Mouse (Mus musculus) CH12.LX (cell line): ENCODE data around the gene Atg2b. TPM values are rescaled to one million over a fixed set of nuclear protein-coding genes. Genes with fewer than 3 reads are reported as not detected.

Source experiments
- DNase-seq: peaks from one replicate; pipeline ENCODE4 v3.0.0-alpha.2; 2013; ENCODE audit errors: extremely low read depth
- H3K27ac ChIP-seq: 2 replicates; pipeline ENCODE4 v1.5.1; 2012; ENCODE audit warnings: low read depth, mild to moderate bottlenecking, control low read depth, moderate library complexity; ENCODE audit not compliant: insufficient read depth
- H3K27me3 ChIP-seq: replicated peaks from 2 replicates; pipeline ENCODE3; 2012; ENCODE audit warnings: inconsistent platforms
- H3K36me3 ChIP-seq, 2 experiments: replicated peaks in 1 of 2; 2 replicates each; pipeline versions ENCODE3 to v1.6.1; 2012; ENCODE audit warnings: inconsistent platforms in 1 of 2, low read length in 1 of 2, mild to moderate bottlenecking in 1 of 2, mixed read lengths in 1 of 2, moderate library complexity in 1 of 2; ENCODE audit not compliant: control insufficient read depth in 1 of 2, insufficient read depth in 1 of 2
- H3K4me1 ChIP-seq, 2 experiments: 2 replicates each; pipeline ENCODE4 v1.6.1; 2012; ENCODE audit warnings: inconsistent platforms in 1 of 2, moderate library complexity in 1 of 2; ENCODE audit not compliant: insufficient read depth in 2 of 2, control insufficient read depth in 1 of 2
- H3K4me2 ChIP-seq: 2 replicates; pipeline ENCODE4 v1.6.1; 2012; ENCODE audit warnings: low read depth, mild to moderate bottlenecking, control low read depth; ENCODE audit not compliant: poor library complexity, insufficient read depth, severe bottlenecking
- H3K4me3 ChIP-seq, 3 experiments: fragments of 150-350 bp in 1 of 3; sonication (generic) in 1 of 3; replicated peaks in 1 of 3; 2 replicates each; pipeline versions ENCODE3 to v1.5.1; 2011 to 2012; ENCODE audit warnings: low read depth in 2 of 3, low read length in 2 of 3, mild to moderate bottlenecking in 2 of 3, moderate library complexity in 2 of 3, control low read depth in 1 of 3, improper control_type of control experiment in 1 of 3, inconsistent platforms in 1 of 3, mixed read lengths in 1 of 3; ENCODE audit not compliant: poor library complexity in 1 of 3
- H3K79me2 ChIP-seq: replicated peaks from 2 replicates; pipeline ENCODE4 v1.6.1; 2012; ENCODE audit warnings: mild to moderate bottlenecking, moderate library complexity; ENCODE audit not compliant: control insufficient read depth, poor library complexity, insufficient read depth, severe bottlenecking; ENCODE audit errors: extremely low read depth
- H3K9ac ChIP-seq: 2 replicates; pipeline ENCODE4 v1.6.1; 2012; ENCODE audit warnings: low read depth, mild to moderate bottlenecking, control low read depth, moderate library complexity; ENCODE audit not compliant: insufficient read depth
- H3K9me3 ChIP-seq: replicated peaks from 2 replicates; pipeline ENCODE3; 2012; ENCODE audit warnings: low read length, inconsistent platforms, mixed read lengths
- BHLHE40 ChIP-seq: IDR thresholded peaks from 2 replicates; pipeline ENCODE4 v1.6.1; 2011; ENCODE audit warnings: mild to moderate bottlenecking, low read depth, low read length, improper control_type of control experiment
- CHD1 ChIP-seq: IDR thresholded peaks from 2 replicates; pipeline ENCODE4 v1.6.1; 2012; ENCODE audit warnings: low read depth, low read length, improper control_type of control experiment, inconsistent platforms
- CTCF ChIP-seq, 2 experiments: IDR thresholded peaks in 1 of 2; conservative IDR thresholded peaks in 1 of 2; 2 replicates each; pipeline ENCODE4 v1.5.1; 2011 to 2012; ENCODE audit warnings: low read depth in 2 of 2, low read length in 2 of 2, improper control_type of control experiment in 1 of 2, inconsistent platforms in 1 of 2, mild to moderate bottlenecking in 1 of 2, moderate library complexity in 1 of 2
- ELF1 ChIP-seq: IDR thresholded peaks from 2 replicates; pipeline ENCODE4 v1.6.1; 2014; ENCODE audit warnings: low read depth, mild to moderate bottlenecking, inconsistent platforms, low read length, improper control_type of control experiment
- ETS1 ChIP-seq: conservative IDR thresholded peaks from 2 replicates; pipeline ENCODE4 v1.6.1; 2012; ENCODE audit warnings: low read depth, mild to moderate bottlenecking, inconsistent platforms, low read length, improper control_type of control experiment, moderate library complexity
- GABPA ChIP-seq: IDR thresholded peaks from 2 replicates; pipeline ENCODE4 v1.6.1; 2012; ENCODE audit warnings: low read depth, low read length, improper control_type of control experiment, inconsistent platforms; ENCODE audit not compliant: insufficient replicate concordance
- HCFC1 ChIP-seq: IDR thresholded peaks from 2 replicates; pipeline ENCODE4 v1.6.1; 2012; ENCODE audit warnings: low read depth, mild to moderate bottlenecking, inconsistent platforms, low read length, improper control_type of control experiment
- JUN ChIP-seq: IDR thresholded peaks from 2 replicates; pipeline ENCODE4 v1.6.1; 2011; ENCODE audit warnings: low read depth, mild to moderate bottlenecking, low read length, improper control_type of control experiment, moderate library complexity; ENCODE audit not compliant: insufficient read depth
- JUND ChIP-seq: conservative IDR thresholded peaks from 2 replicates; pipeline ENCODE4 v1.6.1; 2011; ENCODE audit warnings: low read depth, low read length, improper control_type of control experiment
- MAX ChIP-seq: IDR thresholded peaks from 2 replicates; pipeline ENCODE4 v1.6.1; 2011; ENCODE audit warnings: low read length, improper control_type of control experiment
- MAZ ChIP-seq: IDR thresholded peaks from 2 replicates; pipeline ENCODE4 v1.6.1; 2012; ENCODE audit warnings: low read depth, mild to moderate bottlenecking, inconsistent platforms, low read length, improper control_type of control experiment, moderate library complexity
- MXI1 ChIP-seq: IDR thresholded peaks from 2 replicates; pipeline ENCODE4 v1.6.1; 2011; ENCODE audit warnings: mild to moderate bottlenecking, low read depth, low read length, improper control_type of control experiment
- MYC ChIP-seq: IDR thresholded peaks from 2 replicates; pipeline ENCODE4 v1.6.1; 2011; ENCODE audit warnings: low read depth, mild to moderate bottlenecking, improper control_type of control experiment, low read length
- NELFE ChIP-seq: IDR thresholded peaks from 2 replicates; pipeline ENCODE4 v1.6.1; 2011; ENCODE audit warnings: low read depth, low read length, improper control_type of control experiment
- RCOR1 ChIP-seq: conservative IDR thresholded peaks from 2 replicates; pipeline ENCODE4 v1.6.1; 2012; ENCODE audit warnings: low read depth, mild to moderate bottlenecking, inconsistent platforms, low read length, improper control_type of control experiment
- SIN3A ChIP-seq: IDR thresholded peaks from 2 replicates; pipeline ENCODE4 v1.6.1; 2012; ENCODE audit warnings: low read length, improper control_type of control experiment, inconsistent platforms
- SMC3 ChIP-seq: IDR thresholded peaks from 2 replicates; pipeline ENCODE4 v1.6.1; 2011; ENCODE audit warnings: low read depth, low read length, improper control_type of control experiment
- TCF12 ChIP-seq: IDR thresholded peaks from 2 replicates; pipeline ENCODE4 v1.6.1; 2014; ENCODE audit warnings: low read depth, mild to moderate bottlenecking, inconsistent platforms, low read length, improper control_type of control experiment
- UBTF ChIP-seq: IDR thresholded peaks from 2 replicates; pipeline ENCODE4 v1.6.1; 2012; ENCODE audit warnings: low read depth, mild to moderate bottlenecking, inconsistent platforms, low read length, improper control_type of control experiment, moderate library complexity
- USF2 ChIP-seq: conservative IDR thresholded peaks from 2 replicates; pipeline ENCODE4 v1.6.1; 2011; ENCODE audit warnings: low read depth, low read length, improper control_type of control experiment
- ZC3H11A ChIP-seq: IDR thresholded peaks from 2 replicates; pipeline ENCODE4 v1.6.1; 2012; ENCODE audit warnings: low read depth, mild to moderate bottlenecking, inconsistent platforms, low read length, improper control_type of control experiment
- ZKSCAN1 ChIP-seq: IDR thresholded peaks from 2 replicates; pipeline ENCODE4 v1.6.1; 2012; ENCODE audit warnings: low read depth, inconsistent platforms, low read length, improper control_type of control experiment, borderline replicate concordance
- ZMIZ1 ChIP-seq: IDR thresholded peaks from 2 replicates; pipeline ENCODE4 v1.6.1; 2012; ENCODE audit warnings: low read depth, mild to moderate bottlenecking, inconsistent platforms, low read length, improper control_type of control experiment
- ZNF384 ChIP-seq: IDR thresholded peaks from 2 replicates; pipeline ENCODE4 v1.6.1; 2012; ENCODE audit warnings: low read depth, low read length, improper control_type of control experiment, inconsistent platforms
- dilution Hi-C: fragments of 300-500 bp; cut with MboI; formaldehyde crosslinking; loops from 2 replicates; pipeline ENCODE4 v1.14.3; 2020; ENCODE audit warnings: low sequenced_read_pairs; ENCODE audit not compliant: extremely low pct_unique_long_range_greater_than_20kb, extremely low pct_ligation_motif_present
- in situ Hi-C: fragments of 300-500 bp; cut with MboI; formaldehyde crosslinking; loops from 3 replicates; pipeline ENCODE4 v1.14.3; 2019; ENCODE audit warnings: low sequenced_read_pairs, low pct_ligation_motif_present, low pct_unique_long_range_greater_than_20kb, mixed read lengths
- polyA plus RNA-seq: library from polyadenylated mRNA; unstranded; fragments of >175 nt; gene quantifications from 2 replicates; pipeline ENCODE4 v1.2.1, GENCODE M21; 2012; ENCODE audit warnings: low read depth; ENCODE audit not compliant: insufficient read length
- total RNA-seq, 2 experiments: library from RNA; depleted of rRNA; stranded (reverse); fragments of 300-350 nt in 1 of 2; fragments of >200 nt in 1 of 2; gene quantifications; 2 replicates each; pipeline ENCODE4 v1.2.3; 2012 to 2014

Gene Atg2b
- total and polyA plus RNA-seq, 3 experiments, result 26.9 to 28.5 (median 28.4) TPM

DNA sequence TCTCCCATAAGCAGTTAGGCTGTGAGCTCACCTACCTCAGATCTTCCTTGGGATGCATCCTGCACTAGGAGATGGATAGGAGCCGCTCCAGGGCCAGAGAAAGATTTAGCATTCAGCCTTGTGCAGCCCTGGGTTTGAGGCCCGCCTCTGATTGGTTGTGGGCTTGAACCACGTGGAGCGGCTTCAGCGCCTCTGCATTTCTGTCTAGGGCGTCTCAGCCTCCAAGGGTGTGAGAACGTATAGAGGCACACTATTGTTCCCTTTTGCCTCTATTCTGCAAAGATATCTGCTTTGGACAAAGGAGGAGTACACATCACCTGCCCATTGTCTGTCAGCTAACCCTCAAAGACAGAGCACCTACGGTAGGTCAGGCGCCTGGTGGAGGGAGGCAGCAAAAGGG, 102.5 kb downstream of the Atg2b start:
- Histone ChIP-seq H3K9me3 (no peaks in the 10 kb centered on the region), H3K27ac (no peak overlapping the region), H3K4me2 (no peak overlapping the region), H3K36me3 (no peaks in the 10 kb centered on the region), H3K4me3 (no peak overlapping the region), H3K27me3 (peaks cover 13% of the 10 kb centered on the region), H3K79me2 (no peaks in the 10 kb centered on the region), H3K9ac (no peak overlapping the region), H3K4me1 (peaks cover 0 to 22% of the 10 kb centered on the region in 2 experiments; a peak in 2 of 4 replicates)
- no peak for TF ChIP-seq ZNF384
- no peak for TF ChIP-seq MYC
- no peak for TF ChIP-seq ZC3H11A
- dilution Hi-C loops, result no loop called here
- no peak for DNase-seq
- in situ Hi-C loops, result loop anchor here (5.0 kb wide), 1 partner anchor 85 kb away; no protein-coding TSS in a partner anchor

DNA sequence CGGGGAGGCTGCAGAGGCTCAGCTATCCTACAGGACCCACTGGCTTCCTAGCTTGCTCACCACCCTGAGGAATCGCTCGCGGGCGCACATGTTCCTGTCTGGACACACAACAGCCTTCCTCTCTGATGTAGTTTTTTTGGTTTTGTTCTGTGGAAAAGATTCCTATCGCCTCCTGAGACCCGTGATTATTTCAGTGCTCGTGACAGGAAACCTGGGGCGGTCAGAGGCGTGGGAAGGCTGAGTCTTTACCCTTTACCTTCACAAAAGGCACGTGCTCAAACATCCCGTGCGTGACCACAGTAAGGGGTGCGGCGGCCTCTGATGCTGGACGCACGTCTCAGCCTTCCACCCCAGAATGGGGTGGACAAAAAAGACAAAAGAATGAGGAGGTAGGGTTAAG, 104.5 kb downstream of the Atg2b start:
- H3K4me3 ChIP-seq, result no peak overlapping the region
- no peaks in the 10 kb centered on the region for H3K9me3 ChIP-seq
- H3K79me2 ChIP-seq, result no peaks in the 10 kb centered on the region
- no peak overlapping the region for H3K27ac ChIP-seq
- TF ChIP-seq CHD1, result no peak
- TF ChIP-seq CTCF (conservative IDR thresholded peaks at IDR 0.05 in 1 of 2, IDR thresholded peaks at IDR 0.05 in 1 of 2; ENCODE audit: low read depth in 2 of 2, low read length in 2 of 2), result no peak
- no peak for TF ChIP-seq GABPA
- TF ChIP-seq NELFE, result no peak
- no peak for TF ChIP-seq MAX
- TF ChIP-seq ZMIZ1, result no peak
- TF ChIP-seq BHLHE40, result no peak
- TF ChIP-seq HCFC1, result no peak
- TF ChIP-seq TCF12, result no peak
- TF ChIP-seq, all 38 proteins: peak for 0
- Histone ChIP-seq H3K4me2 (no peak overlapping the region), H3K9ac (no peak overlapping the region), H3K36me3 (no peaks in the 10 kb centered on the region), H3K27me3 (peaks cover 11% of the 10 kb centered on the region), H3K4me1 (peaks cover 0 to 18% of the 10 kb centered on the region in 2 experiments; a peak in 2 of 4 replicates)
- in situ Hi-C loops (loop anchor here (5.0 kb wide), 1 partner anchor 83 kb away; no protein-coding TSS in a partner anchor), dilution Hi-C loops (no loop called here)
- DNase-seq, result no peak

DNA sequence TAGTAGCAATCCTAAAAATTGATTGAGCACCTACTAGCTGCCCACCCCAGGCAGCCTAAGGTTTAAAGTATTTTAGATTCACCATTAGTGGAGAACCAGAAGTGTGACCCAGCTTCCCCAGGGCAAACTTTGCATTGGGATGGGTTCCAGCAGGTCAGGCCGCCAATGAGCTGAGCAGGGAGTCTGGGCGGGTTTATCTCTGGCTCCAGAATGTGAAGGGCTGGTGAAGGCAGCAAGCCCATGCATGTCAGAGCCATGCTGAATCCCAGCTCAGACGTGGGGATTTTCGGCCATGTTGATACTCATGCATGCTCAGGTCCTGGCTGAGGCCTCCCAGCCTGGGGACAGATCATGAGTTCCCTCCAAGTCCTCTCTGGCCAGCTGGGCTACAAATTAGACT, 110.7 kb downstream of the Atg2b start:
- peaks cover 0 to 9% of the 10 kb centered on the region in 2 experiments; a peak in 1 of 4 replicates for H3K4me1 ChIP-seq
- dilution Hi-C loops, result no loop called here
- no peak overlapping the region for H3K27ac ChIP-seq
- H3K4me2 ChIP-seq, result no peak overlapping the region
- H3K79me2 ChIP-seq, result no peaks in the 10 kb centered on the region
- H3K9ac ChIP-seq, result no peak overlapping the region
- H3K4me3 ChIP-seq, result no peak overlapping the region
- no peaks in the 10 kb centered on the region for H3K36me3 ChIP-seq
- no peak for DNase-seq
- peaks cover 5% of the 10 kb centered on the region for H3K27me3 ChIP-seq
- in situ Hi-C loops, result no loop called here
- peaks cover 6% of the 10 kb centered on the region for H3K9me3 ChIP-seq
- TF ChIP-seq MAX (no peak), BHLHE40 (no peak), HCFC1 (no peak), MXI1 (no peak), UBTF (no peak), SIN3A (no peak), JUN (no peak), RCOR1 (no peak), ZKSCAN1 (no peak), MYC (no peak), USF2 (no peak), SMC3 (no peak), NELFE (no peak), MAZ (no peak), ZNF384 (no peak), ELF1 (no peak), CTCF (conservative IDR thresholded peaks at IDR 0.05 in 1 of 2, IDR thresholded peaks at IDR 0.05 in 1 of 2; ENCODE audit: low read depth in 2 of 2, low read length in 2 of 2) (no peak), ETS1 (no peak), JUND (no peak), CHD1 (no peak)
